Mouse (Mus musculus) erythroblast, adult 5-6 weeks (primary cell): ENCODE measurements around the gene Wfdc5. TPM values are rescaled to one million over a fixed set of nuclear protein-coding genes. Genes with fewer than 3 reads are reported as not detected.

Experiments used
- ATAC-seq: replicated peaks from 2 replicates; pipeline ENCODE4 v1.8.0; 2016; ENCODE audit warnings: moderate number of reproducible peaks, mild to moderate bottlenecking, moderate TSS enrichment, inconsistent platforms; ENCODE audit not compliant: poor library complexity, low FRiP score, severe bottlenecking
- total RNA-seq, 2 experiments: library from RNA; stranded (forward) in 1 of 2; stranded (reverse) in 1 of 2; fragments of 150-400 nt in 1 of 2; fragments of 200-764, 138-1000 nt in 1 of 2; gene quantifications; 2 replicates each; pipeline versions ENCODE4 v1.2.3 to v1.2.4; 2015 to 2017; ENCODE audit warnings: low replicate concordance in 2 of 2

Wfdc5 gene
- total RNA-seq, 2 experiments from 2014 or later, result not detected

DNA sequence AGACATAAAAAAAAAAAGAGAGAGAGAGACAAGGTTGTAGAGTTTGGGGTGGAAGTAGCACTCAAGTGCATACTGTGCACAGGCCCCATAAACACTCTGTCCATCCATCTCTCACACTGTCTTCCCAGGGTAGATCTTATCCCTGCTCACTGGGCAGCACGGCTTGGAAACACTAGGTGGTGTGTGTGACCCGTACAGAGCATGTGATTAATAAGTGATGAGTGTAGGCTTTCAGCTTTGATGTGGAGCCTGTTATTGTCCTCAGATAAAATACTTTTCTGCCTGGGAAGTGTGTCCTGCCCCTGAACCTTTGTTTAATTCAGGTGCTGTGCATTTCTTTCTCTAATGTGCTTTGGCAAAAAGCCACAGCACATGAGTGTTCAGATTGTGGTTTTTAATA is 46.1 kb downstream of the Wfdc5 start:
- no peak for ATAC-seq

- ATAC-seq, result no peak
Measured at GRCm38 (mm10) chr2:164135367-164135766, 47.2 kb downstream of the Wfdc5 start.

DNA sequence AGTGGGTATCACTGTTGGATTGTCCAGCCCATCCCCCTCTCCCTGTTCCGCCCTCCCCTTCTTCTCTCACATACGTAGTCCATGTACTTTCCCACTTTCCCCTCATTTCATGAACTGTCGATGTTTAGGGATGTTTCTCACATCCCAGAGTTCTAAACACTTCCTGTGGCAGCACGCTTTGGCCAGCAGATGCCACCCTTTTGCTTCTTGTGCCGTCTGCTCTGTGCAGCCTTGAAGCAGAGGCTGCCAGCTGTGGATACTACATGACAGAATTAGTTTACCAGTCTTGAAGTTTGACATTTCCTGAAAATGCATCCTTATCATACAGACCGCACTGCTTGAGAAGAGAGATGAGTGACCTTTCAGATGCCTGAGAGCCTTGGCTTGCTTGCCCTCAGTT is 48.0 kb downstream of the Wfdc5 start:
- ATAC-seq, result no peak

DNA sequence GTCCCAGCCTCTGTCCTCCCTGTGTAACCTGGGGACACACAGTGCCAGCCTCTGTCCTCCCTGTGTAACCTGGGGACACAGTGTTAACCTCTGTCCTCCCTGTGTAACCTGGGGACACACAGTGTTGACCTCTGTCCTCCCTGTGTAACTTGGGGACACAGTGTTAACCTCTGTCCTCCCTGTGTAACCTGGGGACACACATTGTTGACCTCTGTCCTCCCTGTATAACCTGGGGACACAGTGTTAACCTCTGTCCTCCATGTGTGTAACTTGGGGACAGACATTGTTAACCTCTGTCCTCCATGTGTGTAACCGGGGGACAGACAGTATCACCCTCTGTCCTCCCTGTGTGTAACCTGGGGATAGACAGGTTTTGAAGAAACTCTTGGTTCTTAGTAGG is 51.0 kb downstream of the Wfdc5 start:
- no peak for ATAC-seq

DNA sequence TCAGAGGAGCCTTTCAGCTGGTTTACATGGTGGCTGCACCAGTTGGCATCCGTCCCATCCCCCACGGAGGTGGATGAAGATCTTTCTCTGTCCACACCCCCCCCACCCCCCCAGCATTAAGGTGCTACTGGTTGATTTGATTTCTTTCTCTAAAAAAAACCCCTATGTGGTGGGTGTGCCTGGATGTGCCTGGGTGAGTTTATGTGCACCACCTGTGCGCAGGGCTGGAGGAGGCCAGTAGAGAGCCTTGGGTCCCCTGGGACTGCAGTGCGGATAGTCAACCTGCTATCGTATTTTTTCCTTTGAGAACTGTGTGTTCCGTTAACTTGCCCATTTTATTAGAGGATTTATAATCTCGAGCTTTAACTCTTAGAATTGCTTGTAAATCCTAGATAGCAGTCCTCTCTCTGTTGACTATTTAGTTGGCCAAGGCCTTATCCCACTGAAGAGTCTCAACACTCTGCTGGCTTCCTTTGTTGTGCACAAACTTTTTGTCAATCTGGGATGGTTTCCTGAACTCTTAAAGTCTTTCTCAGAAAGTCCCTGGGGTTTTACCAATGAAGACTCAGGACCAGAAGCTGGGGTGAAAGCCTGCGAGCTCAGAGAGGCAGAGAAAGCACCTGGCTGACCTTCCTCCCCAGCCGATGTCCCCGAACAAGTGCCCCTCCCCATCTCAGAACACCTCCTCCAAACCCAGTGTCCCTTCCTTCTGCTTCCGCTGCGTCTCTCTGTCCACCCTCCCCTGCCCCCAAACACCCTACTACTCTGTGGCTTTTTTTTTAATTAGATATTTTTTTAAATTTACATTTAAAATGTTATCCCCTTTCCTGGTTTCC is 53.7 kb downstream of the Wfdc5 start:
- no peak for ATAC-seq

DNA sequence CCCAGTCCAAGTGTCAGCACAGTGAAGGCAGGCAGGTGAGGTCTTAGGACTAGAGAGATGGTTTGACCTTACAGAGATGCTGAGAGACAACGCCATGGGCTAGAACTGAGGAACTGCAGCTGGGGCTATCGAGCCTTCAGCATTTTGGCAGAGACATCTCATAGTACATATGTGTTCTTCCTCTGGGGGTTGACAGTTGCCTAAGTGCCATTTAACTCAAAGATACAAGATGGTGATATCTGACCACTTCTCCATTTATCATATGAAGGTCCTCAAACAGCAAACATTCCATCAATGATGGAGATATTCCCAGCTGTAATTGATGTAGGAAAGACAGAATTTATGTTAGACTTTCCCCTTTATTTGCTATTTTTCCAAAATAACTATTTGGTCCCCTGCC is 55.2 kb downstream of the Wfdc5 start:
- no peak for ATAC-seq

- ATAC-seq, result no peak
Measured at GRCm38 (mm10) chr2:164126533-164126955, 56.0 kb downstream of the Wfdc5 start.

Other genes with a start within 250 kb of the Wfdc5 start
- gene Ywhab, start 187.8 kb downstream of the Wfdc5 start, total RNA-seq (2015; ENCODE audit: low replicate concordance), result 49.3 and 49.6 TPM in 2 replicates
- 18.8 and 25.1 TPM in 2 replicates for gene Ywhab, start 187.8 kb downstream of the Wfdc5 start, total RNA-seq (2017; ENCODE audit: low replicate concordance)
- 2.3 TPM in 1 of 2 replicates, not detected in the other for gene Pabpc1l, start 157.3 kb downstream of the Wfdc5 start, total RNA-seq (2015; ENCODE audit: low replicate concordance)
- not detected in 2 replicates for gene Pabpc1l, start 157.3 kb downstream of the Wfdc5 start, total RNA-seq (2017; ENCODE audit: low replicate concordance)
- gene Stk4, start 112.4 kb downstream of the Wfdc5 start, total RNA-seq (2015; ENCODE audit: low replicate concordance), result 47.9 and 74.0 TPM in 2 replicates
- 52.4 and 55.6 TPM in 2 replicates for gene Stk4, start 112.4 kb downstream of the Wfdc5 start, total RNA-seq (2017; ENCODE audit: low replicate concordance)
- gene Tomm34, start 111.6 kb downstream of the Wfdc5 start, total RNA-seq (2015; ENCODE audit: low replicate concordance), result 11.5 and 16.7 TPM in 2 replicates
- gene Tomm34, start 111.6 kb downstream of the Wfdc5 start, total RNA-seq (2017; ENCODE audit: low replicate concordance), result 9.8 and 17.5 TPM in 2 replicates
- not detected in 2 replicates for gene Kcns1, start 11.6 kb downstream of the Wfdc5 start, total RNA-seq (2015; ENCODE audit: low replicate concordance)
- not detected in 2 replicates for gene Kcns1, start 11.6 kb downstream of the Wfdc5 start, total RNA-seq (2017; ENCODE audit: low replicate concordance)
- gene Wfdc12, start 7.9 kb upstream of the Wfdc5 start, total RNA-seq (2015; ENCODE audit: low replicate concordance), result not detected in 2 replicates
- gene Wfdc12, start 7.9 kb upstream of the Wfdc5 start, total RNA-seq (2017; ENCODE audit: low replicate concordance), result not detected in 2 replicates
- gene Wfdc15a, start 17.4 kb upstream of the Wfdc5 start, total RNA-seq (2015; ENCODE audit: low replicate concordance), result not detected in 2 replicates
- not detected in 2 replicates for gene Wfdc15a, start 17.4 kb upstream of the Wfdc5 start, total RNA-seq (2017; ENCODE audit: low replicate concordance)
- not detected in 2 replicates for gene Wfdc15b, start 38.9 kb upstream of the Wfdc5 start, total RNA-seq (2015; ENCODE audit: low replicate concordance)
- not detected in 2 replicates for gene Wfdc15b, start 38.9 kb upstream of the Wfdc5 start, total RNA-seq (2017; ENCODE audit: low replicate concordance)
- gene Svs2, start 55.7 kb upstream of the Wfdc5 start, total RNA-seq (2015; ENCODE audit: low replicate concordance), result not detected in 2 replicates
- gene Svs2, start 55.7 kb upstream of the Wfdc5 start, total RNA-seq (2017; ENCODE audit: low replicate concordance), result not detected in 2 replicates
- gene Svs3b, start 73.9 kb upstream of the Wfdc5 start, total RNA-seq (2015; ENCODE audit: low replicate concordance), result not detected in 2 replicates
- not detected in 2 replicates for gene Svs3b, start 73.9 kb upstream of the Wfdc5 start, total RNA-seq (2017; ENCODE audit: low replicate concordance)
- gene Svs4, start 95.7 kb upstream of the Wfdc5 start, total RNA-seq (2015; ENCODE audit: low replicate concordance), result not detected in 2 replicates
- not detected in 2 replicates for gene Svs4, start 95.7 kb upstream of the Wfdc5 start, total RNA-seq (2017; ENCODE audit: low replicate concordance)
- gene Svs3a, start 106.5 kb upstream of the Wfdc5 start, total RNA-seq (2015; ENCODE audit: low replicate concordance), result not detected in 2 replicates
- not detected in 2 replicates for gene Svs3a, start 106.5 kb upstream of the Wfdc5 start, total RNA-seq (2017; ENCODE audit: low replicate concordance)
- not detected in 2 replicates for gene Svs6, start 134.0 kb upstream of the Wfdc5 start, total RNA-seq (2015; ENCODE audit: low replicate concordance)
- not detected in 2 replicates for gene Svs6, start 134.0 kb upstream of the Wfdc5 start, total RNA-seq (2017; ENCODE audit: low replicate concordance)
- gene Svs5, start 150.0 kb upstream of the Wfdc5 start, total RNA-seq (2015; ENCODE audit: low replicate concordance), result not detected in 2 replicates
- gene Svs5, start 150.0 kb upstream of the Wfdc5 start, total RNA-seq (2017; ENCODE audit: low replicate concordance), result not detected in 2 replicates
- 78.0 and 99.7 TPM in 2 replicates for gene Slpi, start 206.4 kb upstream of the Wfdc5 start, total RNA-seq (2015; ENCODE audit: low replicate concordance)
- gene Slpi, start 206.4 kb upstream of the Wfdc5 start, total RNA-seq (2017; ENCODE audit: low replicate concordance), result 6.9 and 12.7 TPM in 2 replicates
- not detected in 2 replicates for gene Rbpjl, start 220.4 kb upstream of the Wfdc5 start, total RNA-seq (2015; ENCODE audit: low replicate concordance)
- not detected in 2 replicates for gene Rbpjl, start 220.4 kb upstream of the Wfdc5 start, total RNA-seq (2017; ENCODE audit: low replicate concordance)
- not detected in 2 replicates for gene Matn4, start 222.4 kb upstream of the Wfdc5 start, total RNA-seq (2015; ENCODE audit: low replicate concordance)
- not detected in 2 replicates for gene Matn4, start 222.4 kb upstream of the Wfdc5 start, total RNA-seq (2017; ENCODE audit: low replicate concordance)